Comparison of ENCODE assay signal across 22 mouse cellular contexts in the genomic region with DNA sequence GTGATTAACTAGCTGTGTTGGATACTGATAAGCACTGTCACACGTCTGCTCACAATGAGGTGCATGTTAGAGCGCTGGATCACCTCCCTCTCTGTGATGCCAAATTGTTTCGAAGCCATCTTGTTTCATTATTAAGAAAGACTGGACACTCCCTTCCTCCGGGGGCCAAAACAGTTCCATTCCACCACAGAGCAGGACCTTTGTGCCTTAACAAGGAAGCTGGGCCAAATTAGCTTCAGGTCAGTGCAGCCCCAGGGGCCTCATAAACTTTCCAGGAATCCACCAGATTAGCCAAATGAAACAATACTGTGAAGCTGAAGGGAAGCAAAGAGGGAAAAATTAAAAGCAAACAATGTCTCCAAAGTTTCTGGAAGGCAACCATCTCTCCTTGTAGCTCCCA.
A peak's percentile ranks its signal among the peaks of the same experiment; 100 is the strongest.
DNase-seq lines count a peak whose midpoint lies in the region; ATAC-seq and TF ChIP-seq lines count a peak whose summit lies in the region.
"Had no signal": no experiment of that assay in that cellular context is flagged by ENCODE, and none has a peak within 500 bp of the region (broad histone marks: within the 10 kb centered on the region; RNA-seq: fewer than 3 reads in every experiment).

No protein-coding gene starts in this region.

- TF ChIP-seq CTCF in gastrocnemius, adult 2 months (IDR thresholded peaks at IDR 0.05): no peak

- no peaks in the 10 kb centered on the region for H3K27me3 ChIP-seq in heart, embryonic 16.5 days (ENCODE audit: control insufficient read depth, insufficient read depth, low read length)
- H3K27me3 ChIP-seq: forebrain, embryonic 15.5 days; midbrain, embryonic 12.5 days; neural tube, embryonic 13.5 days had no signal

- WGBS in heart, embryonic 16.5 days: 59% methylated on average over 4 of the region's 4 CpGs

- no peak overlapping the region for H3K9ac ChIP-seq in heart, embryonic 16.5 days (ENCODE audit: low read length)
- H3K9ac ChIP-seq: forebrain, embryonic 15.5 days; liver, postnatal 0 days; midbrain, embryonic 12.5 days; neural tube, embryonic 13.5 days had no signal

- no peak overlapping the region for H3K27ac ChIP-seq in heart, embryonic 16.5 days (ENCODE audit: low read length)
- H3K27ac ChIP-seq in gastrocnemius, adult 2 months: no peak overlapping the region
- H3K27ac ChIP-seq: forebrain, embryonic 15.5 days; hindbrain, embryonic 10.5 days; hindbrain, postnatal 0 days; layer of hippocampus, adult 2 months; midbrain, embryonic 12.5 days; neural tube, embryonic 13.5 days had no signal

- intact Hi-C loops in heart, postnatal 25 days (cut with DNase I): no loop called here
- intact Hi-C loops in gastrocnemius, adult 2 months (cut with DNase I): no loop called here

- no peak overlapping the region for H3K4me2 ChIP-seq in heart, embryonic 16.5 days (ENCODE audit: low read depth, low read length)
- H3K4me2 ChIP-seq: forebrain, embryonic 15.5 days; midbrain, embryonic 12.5 days; neural tube, embryonic 13.5 days had no signal

- DNase-seq in adrenal gland, adult 2 months: peak; percentile 17
- DNase-seq in adrenal gland, adult 18-20 months (ENCODE audit: low spot score in 2 of 2): no peak
- no peak for DNase-seq in heart, postnatal 25 days (ENCODE audit: low spot score)
- DNase-seq in 3T3-L1 (ENCODE audit: low read depth, low spot score): peak; percentile 17
- DNase-seq in gastrocnemius, adult 2 months: peak; percentile 32
- DNase-seq in neural tube, embryonic 10.5 days (ENCODE audit: extremely low spot score, low spot score): no peak
- no peak for DNase-seq in urinary bladder, postnatal 10 days (ENCODE audit: low spot score)
- DNase-seq: cerebellum, adult 11-12 months; cerebellum, postnatal 14 days; layer of hippocampus, postnatal 36 days; liver, postnatal 0 days; lung, postnatal 10 days; spleen, adult 18-20 months; thymus, postnatal 4 days had no signal

- no peaks in the 10 kb centered on the region for H3K4me1 ChIP-seq in heart, embryonic 16.5 days (ENCODE audit: control insufficient read depth, insufficient read depth, low read length)
- H3K4me1 ChIP-seq: forebrain, embryonic 15.5 days; hindbrain, embryonic 10.5 days; midbrain, embryonic 12.5 days; neural tube, embryonic 13.5 days had no signal

- H3K9me3 ChIP-seq in heart, embryonic 16.5 days (replicated peaks; ENCODE audit: control insufficient read depth, low read length): no peaks in the 10 kb centered on the region
- H3K9me3 ChIP-seq: forebrain, embryonic 15.5 days; hindbrain, embryonic 10.5 days; midbrain, embryonic 12.5 days; neural tube, embryonic 13.5 days had no signal

- ATAC-seq in heart, embryonic 16.5 days (replicated peaks; ENCODE audit: extremely low read depth, insufficient read depth, low FRiP score): 0 out of 2 replicates have a peak, but pooled peaks have one; percentile 14
- ATAC-seq: CD4-positive, CD25-positive, alpha-beta regulatory T cell, adult 4 months; forebrain, embryonic 15.5 days; hindbrain, postnatal 0 days; liver, postnatal 0 days had no signal

- no peak overlapping the region for H3K4me3 ChIP-seq in heart, embryonic 16.5 days (ENCODE audit: low read length)
- H3K4me3 ChIP-seq in gastrocnemius, adult 2 months: no peak overlapping the region
- H3K4me3 ChIP-seq: forebrain, embryonic 15.5 days; hindbrain, embryonic 10.5 days; layer of hippocampus, adult 2 months; midbrain, embryonic 12.5 days; neural tube, embryonic 13.5 days had no signal

- H3K36me3 ChIP-seq in heart, embryonic 16.5 days (ENCODE audit: control insufficient read depth, insufficient read depth): no peaks in the 10 kb centered on the region
- H3K36me3 ChIP-seq: forebrain, embryonic 15.5 days; hindbrain, embryonic 10.5 days; midbrain, embryonic 12.5 days; neural tube, embryonic 13.5 days had no signal

Comparison
In these comparisons a context has a peak if more than half of its experiments do, and no peak if none do; other contexts are left out.
1. DNase-seq: peak in adrenal gland, adult 2 months (single experiment), 3T3-L1 (single experiment) and gastrocnemius, adult 2 months (single experiment); none in adrenal gland, adult 18-20 months (0 of 2), heart, postnatal 25 days (single experiment), neural tube, embryonic 10.5 days (single experiment) and urinary bladder, postnatal 10 days (single experiment).